Mouse (Mus musculus) embryonic facial prominence, embryonic 11.5 days (tissue): ENCODE results near the gene Zc3h7b. TPM values are rescaled to one million over a fixed set of nuclear protein-coding genes. Genes with fewer than 3 reads are reported as not detected.
A peak's percentile ranks its signal among the peaks of the same experiment; 100 is the strongest.

Experiments used
- ATAC-seq: fragments of 200-750 bp; cut with Nextera tagmentation; replicated peaks from 2 replicates; pipeline ENCODE4 v1.8.0; 2017; ENCODE audit warnings: low read depth; ENCODE audit not compliant: insufficient number of reproducible peaks, low FRiP score, low TSS enrichment
- DNase-seq: peaks from one replicate; pipeline ENCODE4 v3.0.0-alpha.2; 2015; ENCODE audit warnings: low spot score
- H3K27ac ChIP-seq: fragments of 300-500 bp; sonication (generic); replicated peaks from 2 replicates; pipeline ENCODE4 v1.5.1; 2014; ENCODE audit warnings: mild to moderate bottlenecking, low read depth, low read length, control low read depth
- H3K27me3 ChIP-seq: fragments of 300-500 bp; sonication (generic); 2 replicates; pipeline ENCODE4 v1.6.1; 2014; ENCODE audit warnings: mild to moderate bottlenecking, low read length, moderate library complexity, mixed read lengths; ENCODE audit not compliant: control insufficient read depth, insufficient read depth
- H3K36me3 ChIP-seq: fragments of 300-500 bp; sonication (generic); replicated peaks from 2 replicates; pipeline ENCODE4 v1.6.1; 2014; ENCODE audit warnings: low read depth, mild to moderate bottlenecking, low read length, moderate library complexity, mixed read lengths; ENCODE audit not compliant: control insufficient read depth, insufficient read depth
- H3K4me1 ChIP-seq: fragments of 300-500 bp; sonication (generic); 2 replicates; pipeline ENCODE4 v1.6.1; 2014; ENCODE audit warnings: low read length, mixed read lengths; ENCODE audit not compliant: control insufficient read depth, insufficient read depth
- H3K4me2 ChIP-seq: fragments of 300-500 bp; sonication (generic); 2 replicates; pipeline ENCODE4 v1.6.1; 2014; ENCODE audit warnings: low read depth, mild to moderate bottlenecking, control low read depth, low read length, moderate library complexity
- H3K4me3 ChIP-seq: fragments of 300-500 bp; sonication (generic); 2 replicates; pipeline ENCODE4 v1.5.1; 2014; ENCODE audit warnings: low read depth, low read length, control low read depth
- H3K9ac ChIP-seq: fragments of 300-500 bp; sonication (generic); replicated peaks from 2 replicates; pipeline ENCODE4 v1.6.1; 2014; ENCODE audit warnings: mild to moderate bottlenecking, control low read depth, low read length
- H3K9me3 ChIP-seq: fragments of 300-500 bp; sonication (generic); replicated peaks from 2 replicates; pipeline ENCODE4 v1.6.1; 2016; ENCODE audit warnings: mild to moderate bottlenecking, low read length, inconsistent platforms, mixed read lengths; ENCODE audit not compliant: control insufficient read depth
- WGBS: fragments of 180-500 bp; shearing (Covaris S2); extraction: QIAGEN DNeasy Blood & Tissue Kit; methylation state at CpG from one replicate; pipeline ENCODE4 v1.1.7; 2014; 5-methylcytosine and 5-hydroxymethylcytosine counted together
- polyA plus RNA-seq: library from polyadenylated mRNA; unstranded; fragments of >200 nt; fragmentation: Nextera tagmentation; extraction: Ambion mirVana; gene quantifications from 2 replicates; pipeline ENCODE4 v1.2.1, GENCODE M21; 2014

Gene Zc3h7b
- polyA plus RNA-seq, 1 experiment from 2014 or later: 39.2 TPM

- ATAC-seq (peak; percentile 88; the same call in 1 of the 2 replicates), DNase-seq (peak; percentile 94)
- 19% methylated on average over 24 of the region's 24 CpGs for WGBS
- Histone ChIP-seq H3K4me2 (peak overlapping the region; percentile 2; the same call in 1 of the 2 replicates), H3K4me1 (0 out of 2 replicates have a peak, but pooled peaks cover 4% of the 10 kb centered on the region), H3K36me3 (no peaks in the 10 kb centered on the region), H3K9ac (peak overlapping the region; percentile 34; the same call in 1 of the 2 replicates), H3K27ac (no peak overlapping the region), H3K9me3 (no peaks in the 10 kb centered on the region), H3K4me3 (no peak overlapping the region), H3K27me3 (no peaks in the 10 kb centered on the region)
Observed at GRCm38 (mm10) chr15:81831136-81831825, 86.4 kb downstream of the Zc3h7b start.

- DNase-seq: no peak
Observed at GRCm38 (mm10) chr15:81832219-81832618, 87.4 kb downstream of the Zc3h7b start.

DNA sequence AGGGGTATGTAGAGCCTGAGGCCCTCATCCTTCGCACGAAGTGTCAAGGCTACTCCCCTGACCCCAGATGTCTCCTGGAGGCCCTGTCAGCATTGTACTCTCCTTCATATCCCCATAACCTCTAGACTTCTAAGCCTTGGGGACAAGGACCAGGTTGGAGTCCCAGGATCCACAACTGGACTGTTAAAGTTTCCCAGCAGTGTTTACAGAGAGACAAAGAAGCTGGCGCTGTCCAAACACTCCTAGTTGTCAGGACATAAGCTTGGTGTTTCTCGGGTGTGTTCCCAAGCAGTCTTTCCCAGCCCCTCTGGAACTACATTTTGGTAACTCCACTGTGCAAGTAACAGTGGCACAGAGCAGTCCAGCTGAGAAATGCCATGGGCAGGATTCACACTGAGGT is 88.6 kb downstream of the Zc3h7b start:
- no peaks in the 10 kb centered on the region for H3K27me3 ChIP-seq
- no peaks in the 10 kb centered on the region for H3K36me3 ChIP-seq
- no peak for DNase-seq
- H3K9ac ChIP-seq: no peak overlapping the region
- H3K27ac ChIP-seq: no peak overlapping the region
- no peaks in the 10 kb centered on the region for H3K9me3 ChIP-seq
- WGBS: 78% methylated on average over 4 of the region's 4 CpGs
- ATAC-seq: no peak
- H3K4me2 ChIP-seq: no peak overlapping the region
- H3K4me3 ChIP-seq: no peak overlapping the region
- 0 out of 2 replicates have a peak, but pooled peaks cover 4% of the 10 kb centered on the region for H3K4me1 ChIP-seq

More at GRCm38 (mm10) chr15:81832219-81832618, 87.4 kb downstream of the Zc3h7b start:
- Histone ChIP-seq H3K4me1 (0 out of 2 replicates have a peak, but pooled peaks cover 4% of the 10 kb centered on the region), H3K4me2 (no peak overlapping the region), H3K27me3 (no peaks in the 10 kb centered on the region), H3K9ac (no peak overlapping the region), H3K36me3 (no peaks in the 10 kb centered on the region), H3K9me3 (no peaks in the 10 kb centered on the region), H3K4me3 (no peak overlapping the region), H3K27ac (no peak overlapping the region)
- WGBS: 92% methylated on average over 3 of the region's 3 CpGs
- no peak for ATAC-seq

DNA sequence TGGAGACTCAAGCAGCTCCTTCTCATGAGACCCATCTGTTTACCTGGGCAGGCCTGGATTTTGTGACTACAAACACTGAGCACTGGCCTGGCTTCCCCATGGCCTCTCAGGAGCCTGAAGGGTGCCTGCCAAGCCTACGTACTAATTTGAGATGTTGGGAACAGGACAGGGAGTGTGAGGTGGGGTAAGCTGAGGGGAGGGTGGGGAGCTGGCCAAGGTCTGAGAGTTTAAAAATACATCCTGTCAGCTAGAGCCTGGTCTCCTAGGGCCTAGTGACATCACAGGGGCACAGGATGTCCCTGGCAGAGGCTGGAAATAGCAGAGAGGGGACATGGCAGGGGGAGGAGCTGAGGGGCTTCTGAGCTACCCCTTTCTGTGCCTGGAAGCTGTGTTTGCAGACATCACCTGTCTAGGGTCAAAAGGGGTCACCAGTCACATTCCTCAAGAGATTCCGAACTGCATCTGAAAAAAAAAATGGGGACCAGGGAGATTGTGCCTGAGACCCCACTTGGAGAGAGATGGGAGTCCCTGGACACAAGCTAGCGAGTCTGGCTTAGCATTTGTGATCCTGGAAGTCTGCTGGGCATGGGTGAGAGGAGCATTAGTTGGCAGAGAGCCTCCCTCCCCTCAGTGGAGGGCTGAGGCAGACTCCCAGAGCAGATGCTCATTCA is 89.4 kb downstream of the Zc3h7b start:
- ATAC-seq (no peak), DNase-seq (no peak)
- no peak overlapping the region for H3K9ac ChIP-seq
- no peaks in the 10 kb centered on the region for H3K27me3 ChIP-seq
- no peaks in the 10 kb centered on the region for H3K36me3 ChIP-seq
- H3K4me2 ChIP-seq: no peak overlapping the region
- H3K9me3 ChIP-seq: no peaks in the 10 kb centered on the region
- no peak overlapping the region for H3K27ac ChIP-seq
- H3K4me3 ChIP-seq: no peak overlapping the region
- WGBS: 41% methylated on average over 3 of the region's 3 CpGs
- H3K4me1 ChIP-seq: 0 out of 2 replicates have a peak, but pooled peaks cover 4% of the 10 kb centered on the region

DNA sequence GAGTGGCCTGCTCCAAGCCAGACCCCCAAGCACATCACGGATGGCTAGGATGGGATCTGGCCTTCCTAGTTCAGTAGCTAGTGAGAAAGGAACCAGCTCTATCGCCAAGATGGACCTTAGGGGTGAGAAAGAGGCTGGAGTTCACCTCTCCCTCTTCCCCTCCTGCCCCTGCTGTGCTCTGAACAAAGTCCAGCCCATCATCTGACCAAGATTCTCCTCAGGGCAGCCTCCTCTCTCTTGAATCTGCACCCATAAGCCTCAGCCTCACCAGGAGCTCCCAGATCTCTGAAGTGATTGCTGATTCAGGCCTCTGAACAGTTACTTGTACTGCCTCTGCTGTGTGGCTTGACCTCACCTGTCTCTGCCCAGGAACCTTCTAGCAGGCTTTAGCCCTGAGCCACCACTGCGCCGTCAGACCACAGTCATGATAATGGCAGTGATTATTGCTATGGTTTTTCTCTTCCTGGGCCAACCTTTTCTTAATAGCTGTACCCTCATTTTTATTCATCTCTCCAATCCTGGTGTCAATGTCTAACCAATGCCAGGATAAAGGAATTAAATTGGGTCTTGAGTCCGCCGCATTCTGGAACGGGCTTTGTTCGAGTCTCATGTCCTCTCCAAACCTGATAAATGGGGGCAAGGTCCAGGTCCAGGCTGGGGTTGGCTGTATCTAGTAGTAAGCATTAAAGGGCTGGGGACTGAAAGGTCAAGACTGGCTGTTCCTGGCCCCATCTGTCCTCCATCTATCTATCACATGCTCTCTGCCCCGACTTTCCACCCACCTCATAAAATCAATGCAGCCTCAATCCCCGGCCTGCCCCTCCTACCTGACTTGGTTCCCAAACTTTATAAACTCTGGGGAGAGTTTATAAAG is 90.4 kb downstream of the Zc3h7b start:
- Histone ChIP-seq H3K4me1 (0 out of 2 replicates have a peak, but pooled peaks cover 4% of the 10 kb centered on the region), H3K27me3 (no peaks in the 10 kb centered on the region), H3K9me3 (no peaks in the 10 kb centered on the region), H3K4me3 (no peak overlapping the region), H3K9ac (no peak overlapping the region), H3K27ac (no peak overlapping the region), H3K36me3 (no peaks in the 10 kb centered on the region), H3K4me2 (no peak overlapping the region)
- 70% methylated on average over 10 of the region's 10 CpGs for WGBS
- no peak for DNase-seq
- no peak for ATAC-seq

DNA sequence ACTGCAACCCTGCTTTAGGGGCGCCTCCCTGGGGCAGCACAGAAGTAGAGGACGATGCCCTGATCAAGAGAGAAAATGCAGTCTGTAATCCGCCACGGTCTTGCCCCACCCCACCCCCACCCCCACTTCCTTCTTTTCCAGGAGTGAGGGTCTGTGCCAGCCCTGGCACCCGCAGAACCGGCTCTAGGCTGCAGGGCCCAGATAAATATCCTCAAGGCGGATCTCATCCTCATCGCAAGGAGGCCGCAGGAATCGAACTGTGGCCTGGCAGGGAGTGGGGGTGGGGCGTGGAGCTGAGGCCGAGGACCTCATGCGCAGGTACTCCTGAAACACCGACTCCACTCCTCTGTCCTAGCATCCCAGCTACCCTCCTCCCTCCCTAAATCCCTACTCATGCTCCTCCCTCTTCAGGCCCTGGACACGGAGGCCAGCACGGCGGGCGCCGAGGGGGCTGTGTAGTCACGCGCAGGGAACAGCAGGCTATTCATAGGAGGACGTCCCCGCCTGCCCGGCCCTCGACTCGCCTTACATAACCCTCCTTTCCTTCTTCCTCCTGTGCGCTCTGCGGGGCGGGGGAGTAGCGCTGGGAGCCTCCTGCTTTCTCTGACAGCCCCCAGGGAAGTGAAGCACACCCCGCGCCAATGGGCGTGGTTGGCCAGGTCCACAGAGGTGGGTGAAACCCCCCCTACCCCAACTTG is 91.4 kb downstream of the Zc3h7b start:
- WGBS: under 1% methylated on average over 32 of the region's 33 CpGs
- peak overlapping the region; percentile 28 for H3K4me3 ChIP-seq
- H3K4me1 ChIP-seq: 0 out of 2 replicates have a peak, but pooled peaks cover 4% of the 10 kb centered on the region
- peak; percentile 79 for ATAC-seq
- peak overlapping the region; percentile 28 for H3K4me2 ChIP-seq
- H3K27me3 ChIP-seq: no peaks in the 10 kb centered on the region
- no peaks in the 10 kb centered on the region for H3K9me3 ChIP-seq
- no peaks in the 10 kb centered on the region for H3K36me3 ChIP-seq
- peak; percentile 77 for DNase-seq
- peak overlapping the region; percentile 23 for H3K9ac ChIP-seq
- no peak overlapping the region for H3K27ac ChIP-seq
